Mouse (Mus musculus): Measurements from ENCODE around the gene 5730409E04Rik. TPM values are rescaled to one million over a fixed set of nuclear protein-coding genes. Genes with fewer than 3 reads are reported as not detected.

5730409E04Rik gene
- polyA plus RNA-seq (2014; fragmentation: Nextera tagmentation; extraction: Ambion mirVana), result 1.9 and 2.7 TPM in 2 replicates

DNA sequence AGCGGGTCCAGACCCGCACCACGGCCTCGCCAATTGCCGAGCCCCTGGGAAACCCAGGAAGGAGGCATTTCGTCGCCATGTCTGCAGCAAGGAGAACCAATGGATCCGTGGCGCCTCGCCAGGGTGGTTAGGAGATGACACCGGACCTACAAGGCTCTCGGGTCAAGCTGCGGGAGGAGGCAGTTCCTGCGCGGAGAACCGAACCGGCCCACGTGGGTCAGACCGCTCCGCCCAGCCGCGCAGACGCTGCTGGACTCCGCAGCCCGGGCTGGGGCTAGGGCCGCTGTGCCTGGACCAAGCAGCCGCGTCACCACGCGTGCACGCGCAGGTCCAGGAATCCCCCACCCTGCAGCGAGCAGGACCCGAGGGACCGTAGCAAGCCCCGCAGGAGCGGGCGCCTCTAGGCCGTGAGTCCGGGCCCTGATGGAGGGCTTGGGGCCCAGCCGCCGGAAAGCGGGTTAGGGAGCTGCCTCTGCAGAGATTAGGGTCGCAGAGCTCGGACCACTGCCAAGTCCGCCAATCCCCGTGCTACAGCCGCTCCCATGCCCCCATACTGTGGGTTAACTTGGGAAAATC, at the start of gene 5730409E04Rik:
5730409E04Rik (plus strand) TSS at position 213 of the 576 bp plus-strand sequence.
- H3K27me3 ChIP-seq (ENCODE audit: control insufficient read depth, insufficient read depth, low read length), result no peaks in the 10 kb centered on the region
- peak within 1 kb of the TSS; percentile 89 for H3K4me2 ChIP-seq (ENCODE audit: low read length)
- H3K36me3 ChIP-seq (ENCODE audit: control insufficient read depth, insufficient read depth, low read length), result no peaks in the 10 kb centered on the region; the same call in 1 of the 2 replicates
- H3K27ac ChIP-seq (replicated peaks in 1 of 2; ENCODE audit: control insufficient read depth in 1 of 2, insufficient read depth in 1 of 2, low read depth in 2 of 2, low read length in 2 of 2), result peak within 1 kb of the TSS in 1 of 2 experiments; percentile 29; a peak in 1 of 4 replicates
- peak; percentile 81 for ATAC-seq (ENCODE audit: insufficient number of reproducible peaks, insufficient read depth, low FRiP score, low read depth)
- no peaks in the 10 kb centered on the region for H3K9me3 ChIP-seq (ENCODE audit: control insufficient read depth, low read length)
- no peaks in the 10 kb centered on the region for H3K4me1 ChIP-seq (ENCODE audit: control insufficient read depth in 2 of 2, insufficient read depth in 2 of 2, low read length in 2 of 2)
- under 1% methylated on average over 48 of the region's 48 CpGs for WGBS
- peak within 1 kb of the TSS; percentile 67 to 89 for H3K4me3 ChIP-seq (ENCODE audit: control insufficient read depth in 1 of 2, insufficient read depth in 1 of 2, low read depth in 1 of 2, low read length in 2 of 2)
- peak within 1 kb of the TSS; percentile 81 for H3K9ac ChIP-seq (ENCODE audit: low read length)

DNA sequence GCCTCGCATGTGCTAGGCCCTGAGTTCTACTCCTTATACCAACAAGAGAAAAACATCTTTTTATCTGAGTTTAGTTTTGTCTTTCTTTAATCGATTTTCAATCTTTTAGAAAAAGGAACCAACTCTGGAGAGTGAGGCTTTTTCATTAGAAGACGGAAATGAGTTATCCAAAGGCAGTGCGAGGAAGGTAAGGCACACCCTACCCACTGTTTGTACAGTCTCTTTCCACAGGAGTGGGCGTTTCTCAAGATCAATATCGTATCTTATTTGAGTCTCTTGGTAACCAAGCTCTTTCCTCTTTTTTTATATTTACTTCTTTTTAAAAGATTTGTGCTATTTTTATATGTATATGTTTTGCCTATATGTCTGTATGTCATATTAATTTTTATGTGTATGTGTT, 45.8 kb upstream of the 5730409E04Rik start:
- Histone ChIP-seq H3K4me3 (ENCODE audit: control insufficient read depth in 1 of 2, insufficient read depth in 1 of 2, low read depth in 1 of 2, low read length in 2 of 2) (no peak overlapping the region), H3K4me2 (ENCODE audit: low read length) (no peak overlapping the region), H3K36me3 (ENCODE audit: control insufficient read depth, insufficient read depth, low read length) (peaks cover 84% of the 10 kb centered on the region), H3K27ac (replicated peaks in 1 of 2; ENCODE audit: control insufficient read depth in 1 of 2, insufficient read depth in 1 of 2, low read depth in 2 of 2, low read length in 2 of 2) (no peak overlapping the region), H3K9ac (ENCODE audit: low read length) (no peak overlapping the region), H3K4me1 (ENCODE audit: control insufficient read depth in 2 of 2, insufficient read depth in 2 of 2, low read length in 2 of 2) (no peaks in the 10 kb centered on the region), H3K9me3 (ENCODE audit: control insufficient read depth, low read length) (no peaks in the 10 kb centered on the region), H3K27me3 (ENCODE audit: control insufficient read depth, insufficient read depth, low read length) (no peaks in the 10 kb centered on the region)
- WGBS, result 92% methylated on average over 6 of the region's 6 CpGs
- no peak for ATAC-seq (ENCODE audit: insufficient number of reproducible peaks, insufficient read depth, low FRiP score, low read depth)

DNA sequence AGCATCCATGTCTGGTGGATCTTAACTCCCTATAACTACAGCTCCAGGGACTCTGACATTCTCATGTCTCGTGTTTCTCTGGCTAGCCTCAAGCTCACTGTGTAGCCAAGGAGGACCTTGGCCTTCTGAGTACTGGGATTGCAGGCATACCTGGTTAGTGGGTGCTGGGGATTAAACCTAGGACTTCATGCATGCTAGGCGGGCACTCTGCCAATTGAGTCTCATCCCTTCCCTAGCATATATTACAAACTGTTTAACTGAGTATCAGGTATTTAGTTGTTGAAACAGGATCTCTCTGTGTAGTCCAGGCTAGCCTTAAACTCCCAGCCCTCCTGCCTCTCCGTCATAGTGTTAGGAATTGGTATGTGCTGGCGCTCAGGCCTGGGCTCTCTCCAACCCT, 42.4 kb upstream of the 5730409E04Rik start:
- Histone ChIP-seq H3K9ac (ENCODE audit: low read length) (no peak overlapping the region), H3K36me3 (ENCODE audit: control insufficient read depth, insufficient read depth, low read length) (peaks cover 98% of the 10 kb centered on the region), H3K4me2 (ENCODE audit: low read length) (no peak overlapping the region), H3K4me1 (ENCODE audit: control insufficient read depth in 2 of 2, insufficient read depth in 2 of 2, low read length in 2 of 2) (no peaks in the 10 kb centered on the region), H3K9me3 (ENCODE audit: control insufficient read depth, low read length) (no peaks in the 10 kb centered on the region), H3K4me3 (ENCODE audit: control insufficient read depth in 1 of 2, insufficient read depth in 1 of 2, low read depth in 1 of 2, low read length in 2 of 2) (no peak overlapping the region), H3K27me3 (ENCODE audit: control insufficient read depth, insufficient read depth, low read length) (no peaks in the 10 kb centered on the region), H3K27ac (replicated peaks in 1 of 2; ENCODE audit: control insufficient read depth in 1 of 2, insufficient read depth in 1 of 2, low read depth in 2 of 2, low read length in 2 of 2) (no peak overlapping the region)
- 89% methylated on average over 4 of the region's 4 CpGs for WGBS
- ATAC-seq (ENCODE audit: insufficient number of reproducible peaks, insufficient read depth, low FRiP score, low read depth), result no peak

DNA sequence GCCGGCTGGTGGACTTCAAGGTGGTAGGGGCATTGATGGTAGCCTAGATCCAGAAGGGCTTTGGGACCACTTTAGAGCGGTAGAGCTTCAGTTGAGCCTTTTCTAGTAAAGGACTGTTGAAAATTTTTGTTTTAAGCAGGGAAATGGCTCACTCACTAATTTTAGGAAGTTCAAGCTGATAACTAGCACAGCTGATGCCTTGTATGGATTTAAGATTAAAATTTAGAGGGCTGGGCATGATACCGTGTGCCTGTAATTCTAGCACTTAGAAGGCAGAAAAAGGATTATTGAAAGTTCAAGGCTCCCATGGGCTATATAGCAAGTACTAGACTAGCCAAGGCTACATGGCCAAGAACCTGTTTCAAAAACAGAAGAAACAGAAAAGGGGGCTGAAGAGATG, 39.8 kb upstream of the 5730409E04Rik start:
- no peak overlapping the region for H3K9ac ChIP-seq (ENCODE audit: low read length)
- H3K27me3 ChIP-seq (ENCODE audit: control insufficient read depth, insufficient read depth, low read length), result no peaks in the 10 kb centered on the region
- no peak overlapping the region for H3K4me3 ChIP-seq (ENCODE audit: control insufficient read depth in 1 of 2, insufficient read depth in 1 of 2, low read depth in 1 of 2, low read length in 2 of 2)
- no peaks in the 10 kb centered on the region for H3K4me1 ChIP-seq (ENCODE audit: control insufficient read depth in 2 of 2, insufficient read depth in 2 of 2, low read length in 2 of 2)
- peaks cover 98% of the 10 kb centered on the region for H3K36me3 ChIP-seq (ENCODE audit: control insufficient read depth, insufficient read depth, low read length)
- no peak overlapping the region for H3K4me2 ChIP-seq (ENCODE audit: low read length)
- 93% methylated on average over 3 of the region's 3 CpGs for WGBS
- ATAC-seq (ENCODE audit: insufficient number of reproducible peaks, insufficient read depth, low FRiP score, low read depth), result no peak
- no peaks in the 10 kb centered on the region for H3K9me3 ChIP-seq (ENCODE audit: control insufficient read depth, low read length)
- H3K27ac ChIP-seq (replicated peaks in 1 of 2; ENCODE audit: control insufficient read depth in 1 of 2, insufficient read depth in 1 of 2, low read depth in 2 of 2, low read length in 2 of 2), result no peak overlapping the region

DNA sequence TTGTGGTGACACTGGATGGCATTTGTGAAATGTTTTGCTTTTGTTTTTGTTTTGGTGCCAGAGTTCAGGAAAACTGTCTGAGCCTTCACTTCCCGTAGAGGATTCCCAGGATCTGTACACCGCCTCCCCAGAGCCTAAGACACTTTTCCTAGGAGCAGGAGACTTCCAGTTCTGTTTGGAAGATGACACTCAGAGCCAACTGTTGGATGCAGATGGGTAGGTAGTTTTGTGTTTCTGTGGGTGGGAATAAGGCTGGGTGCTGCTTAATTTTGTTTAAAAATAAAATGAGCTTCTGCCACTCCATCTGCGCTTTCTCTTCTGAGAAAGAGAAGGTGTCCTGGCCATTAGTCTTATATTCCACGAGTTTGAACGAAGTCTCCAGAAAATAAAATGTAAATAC, 33.3 kb upstream of the 5730409E04Rik start:
- Histone ChIP-seq H3K9ac (ENCODE audit: low read length) (no peak overlapping the region), H3K27ac (replicated peaks in 1 of 2; ENCODE audit: control insufficient read depth in 1 of 2, insufficient read depth in 1 of 2, low read depth in 2 of 2, low read length in 2 of 2) (no peak overlapping the region), H3K9me3 (ENCODE audit: control insufficient read depth, low read length) (no peaks in the 10 kb centered on the region), H3K36me3 (ENCODE audit: control insufficient read depth, insufficient read depth, low read length) (peaks cover 100% of the 10 kb centered on the region), H3K4me2 (ENCODE audit: low read length) (no peak overlapping the region), H3K4me1 (ENCODE audit: control insufficient read depth in 2 of 2, insufficient read depth in 2 of 2, low read length in 2 of 2) (no peaks in the 10 kb centered on the region), H3K4me3 (ENCODE audit: control insufficient read depth in 1 of 2, insufficient read depth in 1 of 2, low read depth in 1 of 2, low read length in 2 of 2) (no peak overlapping the region), H3K27me3 (ENCODE audit: control insufficient read depth, insufficient read depth, low read length) (no peaks in the 10 kb centered on the region)
- WGBS, result 93% methylated on average over 5 of the region's 5 CpGs
- no peak for ATAC-seq (ENCODE audit: insufficient number of reproducible peaks, insufficient read depth, low FRiP score, low read depth)

DNA sequence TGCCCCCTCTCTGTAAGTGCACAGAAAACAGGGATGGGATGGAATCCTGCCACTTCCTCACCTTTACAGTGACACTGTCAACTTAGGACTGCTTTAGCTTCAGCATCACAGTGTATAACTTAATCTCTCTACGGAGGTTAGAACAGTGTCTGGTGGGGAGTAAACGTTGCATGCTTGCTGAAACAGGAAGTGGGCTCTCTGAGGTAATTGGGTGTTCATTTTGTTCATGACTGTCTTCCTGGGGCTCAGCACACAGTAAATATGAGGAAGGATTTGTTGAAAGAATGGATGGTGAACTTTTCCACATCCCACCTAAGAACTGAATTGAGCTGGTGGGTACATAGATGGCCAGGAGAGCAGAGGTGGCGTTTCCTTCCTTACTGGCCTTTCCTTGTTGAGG, 31.7 kb upstream of the 5730409E04Rik start:
- no peak for ATAC-seq (ENCODE audit: insufficient number of reproducible peaks, insufficient read depth, low FRiP score, low read depth)
- Histone ChIP-seq H3K9me3 (ENCODE audit: control insufficient read depth, low read length) (no peaks in the 10 kb centered on the region), H3K9ac (ENCODE audit: low read length) (no peak overlapping the region), H3K4me1 (ENCODE audit: control insufficient read depth in 2 of 2, insufficient read depth in 2 of 2, low read length in 2 of 2) (no peaks in the 10 kb centered on the region), H3K27me3 (ENCODE audit: control insufficient read depth, insufficient read depth, low read length) (no peaks in the 10 kb centered on the region), H3K36me3 (ENCODE audit: control insufficient read depth, insufficient read depth, low read length) (peaks cover 98% of the 10 kb centered on the region), H3K4me2 (ENCODE audit: low read length) (no peak overlapping the region), H3K4me3 (ENCODE audit: control insufficient read depth in 1 of 2, insufficient read depth in 1 of 2, low read depth in 1 of 2, low read length in 2 of 2) (no peak overlapping the region), H3K27ac (replicated peaks in 1 of 2; ENCODE audit: control insufficient read depth in 1 of 2, insufficient read depth in 1 of 2, low read depth in 2 of 2, low read length in 2 of 2) (no peak overlapping the region)
- WGBS, result 87% methylated on average over 3 of the region's 3 CpGs

DNA sequence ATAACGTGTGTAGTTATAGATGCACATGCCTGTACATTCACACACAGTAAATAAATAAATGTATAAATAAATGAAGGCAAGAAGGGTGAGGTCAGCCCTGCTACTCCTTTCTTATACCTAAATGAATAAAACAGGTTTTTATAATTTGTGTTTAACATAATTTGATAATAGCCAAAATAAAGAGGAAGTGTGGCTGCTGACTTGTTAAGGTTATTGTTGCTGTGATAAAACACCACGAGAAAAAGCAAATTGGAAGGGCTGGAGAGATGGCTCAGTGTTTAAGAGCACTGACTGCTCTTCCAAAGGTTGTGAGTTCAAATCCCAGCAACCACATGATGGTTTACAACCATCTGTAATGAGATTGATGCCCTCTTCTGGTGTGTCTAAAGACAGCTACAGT, 30.5 kb upstream of the 5730409E04Rik start:
- no peak for ATAC-seq (ENCODE audit: insufficient number of reproducible peaks, insufficient read depth, low FRiP score, low read depth)
- H3K9me3 ChIP-seq (ENCODE audit: control insufficient read depth, low read length), result no peaks in the 10 kb centered on the region
- 87% methylated on average over 2 of the region's 2 CpGs for WGBS

DNA sequence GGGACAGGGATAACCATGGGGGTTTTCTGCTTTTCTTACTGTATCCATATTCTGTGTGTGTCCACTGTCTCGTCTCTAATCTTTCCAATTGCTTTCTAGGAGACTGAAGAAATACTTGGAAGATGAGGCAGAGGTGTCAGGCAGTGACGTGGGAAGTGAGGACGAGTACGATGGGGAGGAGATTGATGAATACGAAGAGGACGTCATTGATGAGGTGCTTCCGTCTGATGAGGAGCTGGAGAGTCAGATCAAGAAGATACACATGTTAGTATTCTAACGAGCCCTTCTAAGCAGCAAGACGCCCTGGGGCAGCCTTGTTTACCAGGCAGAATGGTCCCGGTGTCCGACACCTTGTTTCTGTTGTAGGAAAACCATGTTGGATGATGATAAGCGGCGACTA, 23.9 kb upstream of the 5730409E04Rik start:
- WGBS, result 96% methylated on average over 13 of the region's 13 CpGs
- no peak for ATAC-seq (ENCODE audit: insufficient number of reproducible peaks, insufficient read depth, low FRiP score, low read depth)
- H3K4me2 ChIP-seq (ENCODE audit: low read length), result no peak overlapping the region
- peaks cover 74% of the 10 kb centered on the region for H3K36me3 ChIP-seq (ENCODE audit: control insufficient read depth, insufficient read depth, low read length)
- H3K4me3 ChIP-seq (ENCODE audit: control insufficient read depth in 1 of 2, insufficient read depth in 1 of 2, low read depth in 1 of 2, low read length in 2 of 2), result no peak overlapping the region
- no peak overlapping the region for H3K9ac ChIP-seq (ENCODE audit: low read length)
- no peaks in the 10 kb centered on the region for H3K27me3 ChIP-seq (ENCODE audit: control insufficient read depth, insufficient read depth, low read length)
- H3K27ac ChIP-seq (replicated peaks in 1 of 2; ENCODE audit: control insufficient read depth in 1 of 2, insufficient read depth in 1 of 2, low read depth in 2 of 2, low read length in 2 of 2), result no peak overlapping the region
- no peaks in the 10 kb centered on the region for H3K4me1 ChIP-seq (ENCODE audit: control insufficient read depth in 2 of 2, insufficient read depth in 2 of 2, low read length in 2 of 2)
- no peaks in the 10 kb centered on the region for H3K9me3 ChIP-seq (ENCODE audit: control insufficient read depth, low read length)

More for the DNA sequence above, 30.5 kb upstream of the 5730409E04Rik start:
- Histone ChIP-seq H3K36me3 (ENCODE audit: control insufficient read depth, insufficient read depth, low read length) (peaks cover 95% of the 10 kb centered on the region), H3K27me3 (ENCODE audit: control insufficient read depth, insufficient read depth, low read length) (no peaks in the 10 kb centered on the region), H3K27ac (replicated peaks in 1 of 2; ENCODE audit: control insufficient read depth in 1 of 2, insufficient read depth in 1 of 2, low read depth in 2 of 2, low read length in 2 of 2) (no peak overlapping the region), H3K9ac (ENCODE audit: low read length) (no peak overlapping the region), H3K4me2 (ENCODE audit: low read length) (no peak overlapping the region), H3K4me1 (ENCODE audit: control insufficient read depth in 2 of 2, insufficient read depth in 2 of 2, low read length in 2 of 2) (no peaks in the 10 kb centered on the region), H3K4me3 (ENCODE audit: control insufficient read depth in 1 of 2, insufficient read depth in 1 of 2, low read depth in 1 of 2, low read length in 2 of 2) (no peak overlapping the region)
